Mouse (Mus musculus): ENCODE data around the gene Chrm4.

Chrm4 gene

DNA sequence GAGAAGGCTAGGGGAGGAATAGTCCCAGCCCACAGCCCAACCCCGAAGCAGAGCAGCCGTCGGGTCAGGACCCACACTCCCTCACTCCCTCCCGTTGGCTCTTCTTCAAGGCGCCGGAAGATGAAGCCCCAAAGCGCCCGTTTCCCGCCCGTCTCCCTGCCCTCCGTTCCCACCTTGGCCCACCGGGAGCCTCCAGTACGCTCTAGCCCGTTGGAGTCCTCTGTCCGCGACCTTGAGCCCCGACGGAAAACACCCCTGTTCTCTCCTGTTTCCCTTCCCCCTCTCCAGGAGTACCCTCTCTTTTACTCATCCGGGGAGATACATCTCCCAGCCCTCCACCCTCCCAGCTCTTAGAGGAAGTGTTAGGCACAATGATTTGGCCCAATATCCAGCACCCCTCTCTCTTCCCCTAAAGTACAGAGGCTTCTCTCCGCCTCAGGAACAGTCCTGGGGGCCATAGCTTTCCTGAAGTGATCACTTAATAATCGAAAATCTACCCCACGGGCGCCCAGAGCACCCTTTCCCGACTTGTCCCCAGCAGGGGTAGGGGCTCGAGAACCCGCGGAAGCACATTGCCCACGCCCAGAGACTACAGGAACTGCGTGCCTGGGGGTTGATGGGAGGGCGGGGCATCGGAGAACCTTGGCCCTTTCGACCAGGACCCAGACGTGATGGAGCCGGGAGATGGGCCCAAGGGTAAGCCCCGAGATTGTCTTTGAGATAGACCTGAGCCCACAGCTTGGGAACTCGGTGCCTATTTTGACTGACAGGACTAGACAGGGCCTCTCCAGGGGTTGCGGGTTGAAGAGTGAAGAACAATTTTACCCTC is 4.2 kb upstream of the Chrm4 start:
- in situ Hi-C loops (cut with MboI, MseI), result no loop called here

DNA sequence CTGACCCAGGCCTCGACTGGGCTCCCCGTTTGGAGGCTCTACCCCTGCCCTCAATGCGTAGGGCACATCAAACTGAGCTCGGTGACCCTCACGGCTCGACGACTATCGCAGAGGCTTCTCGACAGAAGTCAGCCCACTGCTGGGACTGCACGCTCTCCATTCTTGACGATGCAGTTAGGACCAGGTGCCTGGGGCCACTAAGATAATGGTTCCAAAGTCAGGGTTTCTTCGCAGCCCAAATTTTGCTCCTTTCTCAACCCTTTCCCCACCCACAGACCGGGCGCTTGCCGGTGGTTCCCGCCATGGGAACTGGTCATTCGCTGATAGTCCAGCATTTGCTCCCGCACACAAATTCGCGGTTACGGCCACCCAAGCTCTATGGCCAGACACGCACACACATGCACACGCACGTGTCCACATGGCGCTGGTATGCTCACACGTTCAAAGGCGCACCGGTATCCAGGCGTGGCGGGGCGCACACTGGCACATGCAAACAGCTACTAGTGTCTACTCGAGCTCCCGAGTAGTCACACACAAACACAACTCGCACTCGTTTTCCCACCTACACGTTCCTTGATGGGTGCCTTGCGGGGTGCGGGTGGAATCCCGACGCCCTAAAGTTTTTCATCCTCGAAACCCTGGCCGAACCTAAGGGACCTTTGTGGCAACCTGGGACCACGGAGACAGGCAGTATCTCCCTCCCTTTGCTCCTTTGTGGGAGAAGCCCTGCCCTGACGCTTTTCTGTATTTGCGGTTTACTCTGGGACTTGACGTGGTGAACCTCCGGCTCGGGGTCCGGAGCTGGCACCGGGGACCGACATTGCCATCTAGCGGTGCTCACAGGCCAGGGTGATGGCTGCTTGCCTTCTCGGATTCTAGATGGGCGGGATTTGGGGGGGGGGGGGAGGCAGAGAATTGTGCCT is 3.4 kb upstream of the Chrm4 start:
- in situ Hi-C loops (cut with MboI, MseI), result no loop called here

DNA sequence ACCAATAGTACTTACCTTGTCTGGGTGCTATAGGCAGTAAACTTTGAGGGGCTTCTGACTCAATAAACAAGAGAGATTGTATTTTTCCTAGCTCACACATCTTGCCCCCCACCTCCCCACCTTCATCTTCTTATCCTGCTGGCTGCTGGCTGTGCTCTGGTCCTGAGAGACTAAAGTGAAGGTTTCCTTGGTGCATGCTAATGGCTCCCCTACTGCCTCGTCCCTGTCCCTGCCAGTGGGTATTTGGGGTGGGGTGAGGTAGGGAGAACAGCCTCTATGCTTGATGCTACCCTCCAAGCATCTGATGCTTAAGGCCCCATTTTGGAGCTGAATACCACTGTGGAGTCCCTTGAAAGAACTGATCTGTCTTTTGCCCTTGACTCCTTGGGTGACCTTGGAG is 2.3 kb upstream of the Chrm4 start:
- in situ Hi-C loops (cut with MboI, MseI), result loop anchor here (5.0 kb wide), 1 partner anchor 142 kb away; no protein-coding TSS in a partner anchor

DNA sequence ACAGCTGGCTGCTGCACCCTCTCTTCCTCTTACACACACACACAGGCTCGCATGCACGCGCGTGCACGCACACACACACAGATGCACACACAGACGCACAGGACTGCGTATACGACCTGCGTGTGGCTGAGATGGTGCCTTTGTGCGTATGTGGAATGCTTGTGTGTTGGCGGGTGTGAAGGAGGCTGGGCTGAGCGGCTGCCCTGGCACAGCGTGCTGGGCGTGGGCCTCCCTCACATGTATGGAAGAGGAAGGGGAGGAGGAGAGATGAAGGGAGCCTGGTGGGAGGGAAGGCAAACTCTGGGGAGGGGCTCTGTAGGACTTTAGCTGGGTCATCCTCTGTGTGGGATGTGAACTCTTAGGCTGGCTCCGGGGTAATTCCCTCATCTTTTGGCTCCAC is 1.6 kb upstream of the Chrm4 start:
- in situ Hi-C loops (cut with MboI, MseI), result loop anchor here (5.0 kb wide), 1 partner anchor 143 kb away; no protein-coding TSS in a partner anchor

DNA sequence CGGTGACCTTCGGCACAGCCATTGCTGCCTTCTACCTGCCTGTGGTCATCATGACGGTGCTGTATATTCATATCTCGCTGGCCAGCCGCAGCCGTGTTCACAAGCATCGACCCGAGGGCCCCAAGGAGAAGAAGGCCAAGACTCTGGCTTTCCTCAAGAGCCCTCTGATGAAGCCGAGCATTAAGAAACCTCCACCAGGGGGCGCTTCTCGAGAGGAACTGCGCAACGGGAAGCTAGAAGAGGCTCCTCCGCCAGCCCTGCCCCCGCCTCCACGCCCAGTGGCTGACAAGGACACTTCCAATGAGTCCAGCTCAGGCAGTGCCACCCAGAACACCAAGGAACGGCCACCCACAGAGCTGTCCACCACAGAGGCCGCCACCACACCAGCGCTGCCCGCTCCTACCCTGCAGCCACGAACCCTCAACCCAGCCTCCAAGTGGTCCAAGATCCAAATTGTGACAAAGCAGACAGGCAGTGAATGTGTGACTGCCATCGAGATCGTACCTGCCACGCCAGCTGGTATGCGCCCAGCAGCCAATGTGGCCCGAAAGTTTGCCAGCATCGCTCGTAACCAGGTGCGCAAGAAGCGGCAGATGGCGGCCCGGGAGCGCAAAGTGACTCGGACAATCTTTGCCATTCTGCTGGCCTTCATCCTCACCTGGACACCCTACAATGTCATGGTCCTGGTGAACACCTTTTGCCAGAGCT is 931 bp downstream of the Chrm4 start:
- in situ Hi-C loops (cut with MboI, MseI), result loop anchor here (5.0 kb wide), 1 partner anchor 146 kb away; no protein-coding TSS in a partner anchor

DNA sequence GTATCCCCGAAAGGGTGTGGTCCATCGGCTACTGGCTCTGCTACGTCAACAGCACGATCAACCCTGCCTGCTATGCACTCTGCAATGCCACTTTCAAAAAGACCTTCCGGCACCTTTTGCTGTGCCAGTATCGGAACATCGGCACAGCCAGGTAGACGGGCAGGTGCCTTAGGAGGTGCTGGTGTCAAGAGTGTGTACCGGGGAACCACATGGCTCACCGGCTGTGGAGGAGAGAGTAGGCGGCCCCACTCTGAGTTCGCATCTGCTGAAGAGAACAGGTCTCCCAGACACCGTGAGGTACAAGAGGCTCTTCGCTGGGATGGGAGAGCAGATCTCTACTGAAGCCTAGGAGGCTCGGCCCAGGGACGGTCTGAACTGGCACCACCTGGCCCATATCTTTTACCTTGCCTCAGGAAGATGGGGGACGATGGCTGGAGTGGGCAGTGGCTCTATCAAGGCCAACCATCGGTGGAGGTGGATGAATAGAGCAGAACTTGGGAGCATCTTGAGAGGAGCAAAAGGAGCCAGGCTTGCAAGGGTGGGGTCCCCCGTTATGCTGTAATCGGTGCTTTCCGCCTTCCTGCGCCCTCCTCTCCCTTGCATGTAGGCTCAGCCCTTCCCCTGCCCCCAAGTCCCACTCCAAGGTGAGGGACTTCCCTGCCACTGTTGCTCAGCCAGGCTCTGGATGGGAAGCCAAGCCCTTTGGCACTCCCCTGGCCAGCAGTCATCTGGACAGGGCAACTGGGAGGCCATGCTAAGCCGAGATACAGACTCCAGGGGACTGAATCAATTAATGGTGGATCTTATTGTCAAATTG is 1.7 kb downstream of the Chrm4 start:
- in situ Hi-C loops (cut with MboI, MseI), result loop anchor here (5.0 kb wide), 1 partner anchor 146 kb away; no protein-coding TSS in a partner anchor

DNA sequence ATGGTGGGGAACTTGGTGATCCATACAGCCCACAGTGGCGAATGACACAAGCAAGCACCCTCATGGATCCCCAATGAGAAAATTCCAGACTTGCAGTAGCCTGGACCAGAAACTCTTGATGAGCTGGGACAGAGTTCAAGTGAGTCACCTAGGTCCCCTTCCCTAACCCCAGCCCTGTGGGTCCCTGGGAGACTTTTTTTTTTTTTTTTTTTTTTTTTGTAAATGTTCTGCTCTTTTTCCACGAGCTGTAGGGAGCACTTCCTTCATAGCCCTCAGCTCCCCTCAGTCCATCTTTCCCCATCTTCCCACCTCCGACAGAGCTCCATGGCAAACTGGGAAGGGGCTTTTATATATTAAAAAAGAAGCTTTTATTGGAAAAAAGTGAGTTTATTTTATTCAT is 2.4 kb downstream of the Chrm4 start:
- in situ Hi-C loops (cut with MboI, MseI), result loop anchor here (5.0 kb wide), 1 partner anchor 147 kb away; no protein-coding TSS in a partner anchor

DNA sequence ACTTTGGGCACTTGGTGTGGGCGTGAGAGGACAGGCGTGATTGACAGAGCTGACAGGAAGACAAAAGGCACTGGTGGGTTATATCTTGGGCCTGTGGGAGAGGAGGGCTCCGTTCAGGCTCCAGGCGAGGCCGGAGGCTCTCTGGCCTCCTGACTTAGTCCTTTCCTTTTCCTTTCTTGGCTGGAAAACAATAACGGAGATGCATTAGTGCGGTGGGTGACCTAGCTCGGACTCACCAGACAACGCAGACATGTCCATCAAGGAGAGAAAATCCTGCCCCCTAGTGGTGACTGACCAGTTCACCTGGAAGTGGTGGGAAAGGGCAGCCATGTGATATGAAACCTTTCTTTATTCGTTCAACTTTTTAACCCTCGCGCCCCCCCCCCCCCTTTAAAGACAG is 2.9 kb downstream of the Chrm4 start:
- in situ Hi-C loops (cut with MboI, MseI), result loop anchor here (5.0 kb wide), 1 partner anchor 148 kb away; no protein-coding TSS in a partner anchor

DNA sequence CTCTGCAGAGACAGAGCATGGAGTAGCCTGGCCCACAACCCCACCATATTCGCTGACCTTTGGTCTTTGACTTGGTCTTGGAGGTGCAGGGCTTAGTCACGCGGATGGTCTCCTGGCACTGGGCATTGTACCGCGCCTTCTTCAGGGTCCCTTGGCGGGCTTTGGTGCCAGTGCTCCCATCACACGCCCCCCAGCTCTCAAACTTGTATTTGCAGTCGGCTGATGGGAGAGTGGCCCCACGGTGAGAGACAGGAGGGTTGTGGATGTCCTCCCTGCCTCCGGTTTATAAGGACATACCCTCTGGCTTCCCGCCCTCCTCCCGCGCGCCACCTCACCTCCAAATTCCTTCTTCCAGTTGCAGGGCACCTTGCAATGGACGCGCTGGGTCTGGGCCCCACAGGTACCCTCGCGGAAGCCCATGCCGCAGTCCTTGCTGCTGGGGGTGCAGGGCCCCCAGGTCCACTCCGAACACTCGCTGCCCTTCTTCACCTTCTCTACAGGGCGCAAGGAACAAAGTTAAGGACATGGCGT is 3.8 kb downstream of the Chrm4 start:
- in situ Hi-C loops (cut with MboI, MseI), result no loop called here

DNA sequence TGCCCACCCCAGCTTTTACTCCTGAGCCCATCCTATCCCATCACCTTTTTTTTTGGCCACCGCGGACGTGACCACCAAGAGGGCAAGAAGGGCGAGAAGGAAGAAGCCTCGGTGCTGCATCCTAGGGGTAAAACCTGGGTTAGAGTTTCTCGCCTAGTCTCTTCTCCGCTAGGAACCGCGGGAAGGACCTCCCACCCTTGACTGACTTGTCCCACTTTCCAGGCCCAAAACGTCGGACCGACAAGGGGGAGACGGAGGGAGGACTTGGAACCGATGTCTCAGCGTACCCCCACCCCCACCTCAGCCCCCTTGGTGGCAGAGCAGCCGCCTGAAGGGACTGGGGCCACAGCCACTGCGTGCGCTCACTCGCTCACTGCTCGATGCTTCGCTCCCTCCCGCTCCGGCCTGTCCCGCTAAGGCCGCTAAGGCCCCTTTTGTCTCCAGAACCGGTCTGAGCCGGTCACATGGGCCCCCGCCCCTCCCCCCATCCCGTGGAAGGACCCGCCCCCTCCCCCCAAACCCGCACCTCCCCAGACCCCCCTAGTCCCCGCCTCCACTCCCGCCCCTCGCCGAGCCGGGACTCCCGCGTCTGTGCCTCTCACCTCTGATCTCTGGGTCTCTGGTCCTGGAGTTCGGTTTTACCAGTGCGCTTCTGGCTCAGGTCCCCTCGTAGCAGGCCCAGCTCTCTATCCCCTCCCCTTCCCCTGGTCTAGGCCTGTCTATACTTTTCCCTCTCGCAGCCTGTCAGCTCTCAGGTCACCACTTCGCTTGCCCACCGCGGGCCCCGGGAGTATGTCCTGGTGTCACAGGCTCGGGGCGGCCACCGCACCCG is 4.5 kb downstream of the Chrm4 start:
- in situ Hi-C loops (cut with MboI, MseI), result no loop called here

DNA sequence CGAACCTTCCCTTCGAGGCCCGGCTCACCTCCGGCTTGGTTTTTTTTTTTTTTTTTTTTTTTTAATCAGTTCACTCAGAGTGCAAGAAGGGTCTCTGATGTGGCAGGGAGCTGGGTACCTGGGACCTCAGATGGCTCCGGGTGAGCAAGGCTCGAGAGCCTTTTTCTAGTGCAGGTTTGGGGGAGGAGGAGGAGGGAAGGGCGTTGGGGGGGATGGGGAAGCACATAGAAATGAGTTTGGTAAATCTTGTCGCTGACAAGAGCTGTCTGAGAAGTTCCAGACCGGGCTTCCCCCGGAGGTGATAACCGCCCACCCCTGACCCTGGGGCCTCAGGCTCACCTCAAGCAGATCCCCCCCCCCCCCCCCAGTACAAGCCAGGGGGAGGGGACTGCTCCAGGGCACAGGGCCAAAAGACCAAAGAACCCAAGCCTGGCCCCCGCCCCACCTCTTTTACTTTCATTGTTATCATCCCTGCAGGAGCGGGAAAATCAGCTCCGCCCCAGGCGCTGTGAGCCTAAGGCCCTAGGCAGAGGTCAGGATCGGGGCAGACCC is 5.2 kb downstream of the Chrm4 start, which contains the start of gene Mdk:
Mdk (minus strand) TSS at position 138 of the 552 bp plus-strand sequence.
- in situ Hi-C loops (cut with MboI, MseI), result no loop called here

DNA sequence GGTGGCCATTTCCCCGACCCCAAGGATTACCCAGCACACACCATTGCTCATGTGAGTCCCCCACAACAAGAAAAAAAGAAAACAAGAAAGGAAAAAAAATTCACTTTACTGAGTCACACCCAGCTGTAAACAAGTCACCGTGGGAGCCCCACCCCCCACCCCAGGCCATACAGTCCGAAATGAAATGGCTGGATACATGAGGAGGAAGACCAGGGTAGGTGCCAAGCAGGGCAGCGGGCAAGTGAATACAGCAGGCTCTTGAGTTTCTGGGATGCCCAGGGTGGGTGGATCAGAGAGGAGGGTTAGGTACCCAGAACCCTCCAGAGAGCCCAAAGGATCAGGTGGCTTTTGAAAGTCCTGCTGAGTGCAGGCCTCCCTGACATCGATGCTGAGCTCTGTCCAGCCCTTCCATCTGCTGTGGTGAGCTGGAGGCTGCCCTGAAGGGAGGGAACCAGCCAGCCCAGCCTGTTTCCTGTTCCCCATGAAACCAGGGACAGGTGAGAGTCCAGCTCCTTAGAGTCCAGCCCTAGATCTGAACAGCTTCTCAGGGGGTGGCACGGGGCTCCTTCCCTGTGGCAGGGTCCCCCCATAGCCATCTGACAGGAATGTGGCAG is 5.8 kb downstream of the Chrm4 start:
- in situ Hi-C loops (cut with MboI, MseI), result no loop called here

DNA sequence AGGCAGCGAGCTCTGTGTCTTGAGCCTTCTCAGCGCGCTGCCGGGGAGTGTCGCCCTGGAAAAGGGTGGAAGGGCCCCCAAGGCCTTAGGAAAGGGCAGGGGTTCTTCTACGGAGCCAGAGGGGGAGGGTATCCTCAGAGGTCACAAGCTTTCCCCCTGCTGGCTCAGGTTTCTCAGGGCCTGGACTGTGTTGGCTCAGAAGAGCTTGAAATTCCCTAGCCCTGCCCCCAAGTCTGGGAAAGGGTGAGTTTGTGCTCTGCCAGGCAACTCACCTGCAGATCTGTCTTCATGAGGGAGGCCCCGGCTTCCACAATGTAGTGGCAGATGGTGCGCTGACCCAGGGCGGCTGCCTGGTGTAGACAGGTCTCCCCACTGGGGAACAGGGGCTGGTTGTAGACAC is 6.4 kb downstream of the Chrm4 start:
- in situ Hi-C loops (cut with MboI, MseI), result no loop called here

DNA sequence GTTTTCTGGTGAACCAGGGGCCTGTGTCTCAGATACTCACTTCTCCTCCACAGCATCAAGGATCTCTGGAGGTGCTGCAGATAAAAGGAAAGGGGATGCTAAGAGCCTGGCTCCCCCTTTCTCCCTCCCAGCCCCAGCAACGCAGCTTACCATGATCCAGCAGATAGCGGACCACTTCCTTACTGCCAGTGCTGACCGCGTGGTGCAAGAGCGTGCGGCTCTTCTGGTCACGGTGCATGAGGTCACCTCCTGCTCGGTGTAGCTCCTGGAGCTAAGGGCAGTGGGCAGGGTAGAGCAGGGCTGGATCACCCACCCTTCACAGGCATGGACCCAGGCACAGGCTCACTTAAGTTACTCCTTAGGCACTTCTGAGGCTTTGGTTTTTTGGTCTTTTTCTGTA is 7.0 kb downstream of the Chrm4 start:
- in situ Hi-C loops (cut with MboI, MseI), result no loop called here

DNA sequence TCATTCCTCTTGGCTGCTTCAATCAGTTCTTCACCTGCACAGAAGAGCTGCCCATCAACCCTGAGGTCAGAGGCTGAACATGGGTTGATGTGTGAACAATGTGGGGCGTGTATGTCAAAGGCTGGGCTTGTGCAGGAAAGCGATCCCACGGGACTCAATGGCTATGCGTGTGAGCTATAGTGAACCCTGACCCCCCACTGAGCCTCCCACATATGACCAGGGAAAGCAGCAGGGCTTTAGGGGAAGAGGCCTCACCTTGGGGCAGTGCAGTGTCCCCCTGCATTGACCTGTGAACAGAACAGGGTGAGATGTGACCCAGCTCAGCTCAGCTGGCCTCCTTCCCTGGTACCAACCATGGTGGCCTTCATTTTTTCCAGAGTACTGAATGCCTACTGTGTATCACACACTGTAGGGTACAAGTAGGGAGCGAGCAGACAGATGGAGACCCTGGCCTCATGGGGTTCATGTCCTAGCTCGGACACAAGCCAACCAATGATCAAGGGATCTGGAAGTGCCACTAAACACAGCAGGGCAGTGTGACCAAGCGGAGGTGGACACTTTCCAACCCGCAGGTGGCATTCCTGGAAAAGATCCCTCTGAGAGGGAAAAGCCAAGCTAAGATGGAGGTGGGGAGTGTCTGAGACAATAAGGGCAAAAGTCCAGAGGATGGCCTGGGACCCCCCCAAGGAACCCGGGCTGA is 7.9 kb downstream of the Chrm4 start:
- in situ Hi-C loops (cut with MboI, MseI), result no loop called here

DNA sequence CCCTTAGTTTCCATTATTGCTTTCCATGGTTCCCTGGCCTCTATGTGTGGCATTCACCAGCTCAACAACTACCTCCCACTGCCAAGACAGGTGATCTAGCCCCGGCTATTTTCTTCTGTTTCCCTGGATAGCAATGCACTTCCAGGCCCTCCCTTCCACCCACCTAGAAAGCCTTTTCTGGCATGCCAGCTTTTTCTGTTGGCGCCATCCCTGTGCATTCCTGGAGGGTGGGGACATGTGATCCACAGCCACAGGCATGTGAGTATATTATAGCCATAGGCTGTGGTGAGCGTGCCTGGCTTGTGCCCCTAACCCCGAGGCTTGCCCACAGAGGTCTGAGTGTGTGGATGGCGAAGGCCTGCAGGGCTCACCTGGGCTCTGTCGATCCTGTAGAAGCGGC is 9.1 kb downstream of the Chrm4 start:
- in situ Hi-C loops (cut with MboI, MseI), result no loop called here

DNA sequence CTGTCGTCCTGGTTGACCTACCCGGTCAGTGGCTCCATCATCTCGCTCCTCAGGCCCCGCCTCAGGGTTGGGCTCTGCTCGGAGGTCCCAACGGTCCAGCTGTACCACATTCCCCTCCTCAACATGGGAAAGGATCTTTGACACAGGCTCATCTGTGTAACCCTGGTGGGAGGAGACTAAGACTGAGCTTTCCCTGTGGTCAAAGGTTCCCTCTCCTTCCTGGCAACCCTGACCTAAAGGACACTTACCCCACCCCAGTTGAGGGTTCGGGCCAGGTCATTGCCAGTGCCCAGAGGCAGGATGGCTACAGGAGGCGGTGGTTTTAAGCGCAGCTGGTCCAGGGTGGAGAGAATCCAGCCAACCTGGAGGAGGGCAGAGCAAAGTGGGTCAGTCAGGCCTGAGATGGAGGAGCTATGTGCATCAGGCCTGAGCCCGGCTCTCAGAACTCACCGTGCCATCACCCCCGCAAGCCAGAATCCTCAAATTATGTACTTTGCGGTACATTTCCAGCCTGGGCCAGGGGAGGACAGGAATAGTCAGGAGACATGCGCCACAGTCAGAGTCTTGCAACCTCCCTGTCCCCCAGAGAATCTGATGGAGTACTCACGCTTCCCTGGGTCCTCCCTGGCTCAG is 12.4 kb downstream of the Chrm4 start:
- in situ Hi-C loops (cut with MboI, MseI), result no loop called here

DNA sequence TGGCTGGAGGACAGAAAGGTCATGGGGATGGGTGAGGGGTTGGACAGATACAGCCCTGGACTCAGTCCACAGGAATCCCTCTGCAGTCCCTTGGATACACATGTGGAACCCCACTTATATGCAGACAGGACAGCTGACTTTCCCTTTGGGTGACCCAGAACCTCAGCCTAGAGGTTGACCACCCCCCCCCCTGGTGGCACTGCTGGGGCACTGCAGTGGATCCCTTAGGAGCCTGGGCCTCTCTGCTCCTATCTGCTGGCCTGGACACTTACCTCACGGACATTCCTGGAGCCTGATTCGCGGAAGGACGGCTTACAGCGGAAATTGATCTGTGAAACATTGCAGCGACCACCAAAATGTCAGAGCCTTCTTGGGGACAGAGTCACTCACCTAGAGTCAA is 15.3 kb downstream of the Chrm4 start:
- in situ Hi-C loops (cut with MboI, MseI), result no loop called here

Data from regulatory T cell (primary cell).